In genomic region chr4:141988178-141988577, GRCm38 (mm10) we compare ENCODE assay signal across 25 mouse cellular contexts. TPM values are rescaled to one million over a fixed set of nuclear protein-coding genes. Genes with fewer than 3 reads are reported as not detected.
A peak's percentile ranks its signal among the peaks of the same experiment; 100 is the strongest.
DNase-seq lines count a peak whose midpoint lies in the region; ATAC-seq and TF ChIP-seq lines count a peak whose summit lies in the region.
"Had no signal": no experiment of that assay in that cellular context is flagged by ENCODE, and none has a peak within 500 bp of the region (broad histone marks: within the 10 kb centered on the region; RNA-seq: fewer than 3 reads in every experiment).

No protein-coding gene starts in this region.

- ATAC-seq in liver, embryonic 12.5 days: no peak
- no peak for ATAC-seq in liver, postnatal 0 days
- ATAC-seq in common myeloid progenitor, adult 5-6 weeks (replicated peaks; ENCODE audit: low read depth, poor library complexity, severe bottlenecking): peak; percentile 57
- ATAC-seq in megakaryocyte, adult 5-6 weeks (ENCODE audit: poor library complexity, severe bottlenecking): 0 out of 2 replicates have a peak, but pooled peaks have one; percentile 24
- no peak for ATAC-seq in midbrain, embryonic 16.5 days
- ATAC-seq: activated CD4-positive, CD25-positive, alpha-beta regulatory T cell, adult 4 months; CD4-positive, CD25-positive, alpha-beta regulatory T cell, adult 4 months; forebrain, embryonic 13.5 days; forebrain, embryonic 15.5 days; forebrain, postnatal 0 days; Patski had no signal

- no peak for DNase-seq in liver, postnatal 0 days
- DNase-seq in ovary, postnatal 36 days (ENCODE audit: low spot score): no peak
- no peak for DNase-seq in frontal cortex, postnatal 25 days (ENCODE audit: low spot score in 2 of 2)
- DNase-seq: adrenal gland, adult 8-10 months; adrenal gland, postnatal 25 days; B cell, adult 2 months; cerebellum, adult 11 months; cerebellum, adult 18-20 months; cerebellum, adult 8-10 months; cerebellum, adult 9-11 months; cerebellum, postnatal 14 days; cerebellum, postnatal 36 days; forebrain, postnatal 0 days had no signal

- H3K4me2 ChIP-seq in liver, embryonic 12.5 days: no peak overlapping the region
- H3K4me2 ChIP-seq in liver, postnatal 0 days (ENCODE audit: low read depth, low read length): no peak overlapping the region
- H3K4me2 ChIP-seq in midbrain, embryonic 16.5 days (ENCODE audit: low read length): no peak overlapping the region
- H3K4me2 ChIP-seq: embryonic facial prominence, embryonic 12.5 days; forebrain, embryonic 13.5 days; forebrain, embryonic 15.5 days had no signal

- 0 out of 2 replicates have a peak overlapping the region, but pooled peaks have one; percentile 22 for H3K9ac ChIP-seq in liver, embryonic 12.5 days
- H3K9ac ChIP-seq in liver, postnatal 0 days (replicated peaks): no peak overlapping the region
- no peak overlapping the region for H3K9ac ChIP-seq in midbrain, embryonic 16.5 days (ENCODE audit: low read depth, low read length)
- H3K9ac ChIP-seq: embryonic facial prominence, embryonic 12.5 days; forebrain, embryonic 13.5 days; forebrain, embryonic 15.5 days; forebrain, postnatal 0 days had no signal

- TF ChIP-seq CTCF in liver, postnatal 0 days (IDR thresholded peaks at IDR 0.05; ENCODE audit: low read depth): no peak

- no peaks in the 10 kb centered on the region for H3K4me1 ChIP-seq in liver, embryonic 12.5 days
- H3K4me1 ChIP-seq in liver, postnatal 0 days (ENCODE audit: insufficient read depth): no peaks in the 10 kb centered on the region
- H3K4me1 ChIP-seq in midbrain, embryonic 16.5 days (ENCODE audit: control insufficient read depth, insufficient read depth, low read length): no peaks in the 10 kb centered on the region
- H3K4me1 ChIP-seq: embryonic facial prominence, embryonic 12.5 days; forebrain, embryonic 13.5 days had no signal

- H3K36me3 ChIP-seq in liver, embryonic 12.5 days: no peaks in the 10 kb centered on the region
- H3K36me3 ChIP-seq in liver, postnatal 0 days (replicated peaks; ENCODE audit: insufficient read depth, low read length): no peaks in the 10 kb centered on the region
- no peaks in the 10 kb centered on the region for H3K36me3 ChIP-seq in midbrain, embryonic 16.5 days (ENCODE audit: control insufficient read depth, insufficient read depth, low read length)
- H3K36me3 ChIP-seq: embryonic facial prominence, embryonic 10.5 days; embryonic facial prominence, embryonic 12.5 days; forebrain, embryonic 15.5 days; G1E had no signal

- no peaks in the 10 kb centered on the region for H3K9me3 ChIP-seq in liver, embryonic 12.5 days (replicated peaks)
- H3K9me3 ChIP-seq in liver, postnatal 0 days (ENCODE audit: low read length): no peaks in the 10 kb centered on the region
- H3K9me3 ChIP-seq in midbrain, embryonic 16.5 days (replicated peaks; ENCODE audit: control insufficient read depth, low read length, poor library complexity, severe bottlenecking): no peaks in the 10 kb centered on the region
- H3K9me3 ChIP-seq: embryonic facial prominence, embryonic 10.5 days; embryonic facial prominence, embryonic 12.5 days; forebrain, embryonic 13.5 days; forebrain, embryonic 15.5 days had no signal

- no peaks in the 10 kb centered on the region for H3K27me3 ChIP-seq in liver, embryonic 12.5 days (replicated peaks)
- H3K27me3 ChIP-seq in liver, postnatal 0 days (ENCODE audit: insufficient read depth, low read length): no peaks in the 10 kb centered on the region
- no peaks in the 10 kb centered on the region for H3K27me3 ChIP-seq in midbrain, embryonic 16.5 days (ENCODE audit: control insufficient read depth, insufficient read depth, low read depth, low read length)
- H3K27me3 ChIP-seq: embryonic facial prominence, embryonic 12.5 days; forebrain, embryonic 13.5 days; forebrain, embryonic 15.5 days; Patski had no signal

- TF ChIP-seq EP300 in liver, postnatal 0 days (IDR thresholded peaks at IDR 0.05; ENCODE audit: low read depth): no peak

- no peak overlapping the region for H3K4me3 ChIP-seq in liver, embryonic 12.5 days
- no peak overlapping the region for H3K4me3 ChIP-seq in liver, postnatal 0 days (ENCODE audit: low read depth, low read length)
- H3K4me3 ChIP-seq in midbrain, embryonic 16.5 days (ENCODE audit: low read depth, low read length): no peak overlapping the region
- H3K4me3 ChIP-seq: embryonic facial prominence, embryonic 10.5 days; embryonic facial prominence, embryonic 12.5 days; forebrain, embryonic 13.5 days; forebrain, embryonic 15.5 days had no signal

- WGBS in liver, embryonic 12.5 days (ENCODE audit: insufficient replicate concordance): 36% methylated on average over 1 of the region's 1 CpGs
- WGBS in liver, postnatal 0 days (ENCODE audit: insufficient replicate concordance): 80% methylated on average over 1 of the region's 1 CpGs
- 88% methylated on average over 1 of the region's 1 CpGs for WGBS in midbrain, embryonic 16.5 days

- no peak overlapping the region for H3K27ac ChIP-seq in liver, embryonic 12.5 days
- no peak overlapping the region for H3K27ac ChIP-seq in liver, postnatal 0 days (ENCODE audit: low read depth)
- H3K27ac ChIP-seq in midbrain, embryonic 16.5 days (ENCODE audit: low read length): no peak overlapping the region
- H3K27ac ChIP-seq: embryonic facial prominence, embryonic 10.5 days; embryonic facial prominence, embryonic 12.5 days; forebrain, embryonic 13.5 days; forebrain, embryonic 15.5 days had no signal

RNA-seq across cellular contexts. Expression of gene Fhad1, which starts 26.7 kb away (rescaled TPM):
- polyA plus RNA-seq in liver, embryonic 12.5 days (2016; fragmentation: Nextera tagmentation; extraction: Ambion mirVana): 0.61 and 0.96 TPM in 2 replicates
- 0.71 and 1.0 TPM in 2 replicates for polyA plus RNA-seq in liver, postnatal 0 days (2015; fragmentation: Nextera tagmentation; extraction: Ambion mirVana)
- total RNA-seq in common myeloid progenitor, adult 5-6 weeks (2017): not detected in 2 replicates
- 0.41 TPM in 1 of 2 replicates, not detected in the other for total RNA-seq in megakaryocyte, adult 5-6 weeks (2015)
- 0.41 TPM in 1 of 2 replicates, not detected in the other for total RNA-seq in megakaryocyte, adult 5-6 weeks (2017)
- 4.6 and 5.3 TPM in 2 replicates for polyA plus RNA-seq in midbrain, embryonic 16.5 days (2015; fragmentation: Nextera tagmentation; extraction: Ambion mirVana)
- polyA plus RNA-seq: G1E had no signal

Comparison
In these comparisons a context has a peak if more than half of its experiments do, and no peak if none do; other contexts are left out.
1. ATAC-seq: peak in common myeloid progenitor, adult 5-6 weeks (single experiment) and megakaryocyte, adult 5-6 weeks (single experiment); none in liver, embryonic 12.5 days (single experiment), liver, postnatal 0 days (single experiment) and midbrain, embryonic 16.5 days (single experiment).